Mouse (Mus musculus) limb, embryonic 14.5 days (tissue): ENCODE measurements around the gene Abcf2. TPM values are rescaled to one million over a fixed set of nuclear protein-coding genes. Genes with fewer than 3 reads are reported as not detected.
"Not testable (repeated sequence)": the region's sequence is repeated elsewhere in the genome, so short reads cannot be mapped to it uniquely, and the experiment has no call there.

Experiments used
- ATAC-seq: fragments of 200-750 bp; cut with Nextera tagmentation; 2 replicates; pipeline ENCODE4 v1.8.0; 2017; ENCODE audit warnings: low read depth, moderate number of reproducible peaks, moderate TSS enrichment; ENCODE audit not compliant: low FRiP score
- DNase-seq: peaks from one replicate; pipeline ENCODE4 v3.0.0-alpha.2; 2015; ENCODE audit warnings: low spot score
- H3K27ac ChIP-seq: fragments of 300-500 bp; sonication (generic); replicated peaks from 2 replicates; pipeline ENCODE4 v1.5.1; 2014; ENCODE audit warnings: low read depth, mild to moderate bottlenecking, low read length, moderate library complexity, mixed read lengths
- H3K27me3 ChIP-seq: fragments of 300-500 bp; sonication (generic); 2 replicates; pipeline ENCODE4 v1.6.1; 2014; ENCODE audit warnings: low read length, mixed read lengths; ENCODE audit not compliant: control insufficient read depth, insufficient read depth
- H3K36me3 ChIP-seq: fragments of 300-500 bp; sonication (generic); 2 replicates; pipeline ENCODE4 v1.6.1; 2014; ENCODE audit warnings: mild to moderate bottlenecking, low read length, moderate library complexity, mixed read lengths; ENCODE audit not compliant: control insufficient read depth, insufficient read depth
- H3K4me1 ChIP-seq: fragments of 300-500 bp; sonication (generic); 2 replicates; pipeline ENCODE4 v1.6.1; 2014; ENCODE audit warnings: antibody characterized with exemption, low read length, mixed read lengths; ENCODE audit not compliant: control insufficient read depth, insufficient read depth
- H3K4me2 ChIP-seq: fragments of 300-500 bp; sonication (generic); replicated peaks from 2 replicates; pipeline ENCODE4 v1.6.1; 2014; ENCODE audit warnings: low read depth, mild to moderate bottlenecking, low read length, moderate library complexity; ENCODE audit not compliant: severe bottlenecking
- H3K4me3 ChIP-seq: fragments of 300-500 bp; sonication (generic); replicated peaks from 2 replicates; pipeline ENCODE4 v1.5.1; 2014; ENCODE audit warnings: low read length
- H3K9ac ChIP-seq: fragments of 300-500 bp; sonication (generic); 2 replicates; pipeline ENCODE4 v1.6.1; 2014; ENCODE audit warnings: mild to moderate bottlenecking, low read depth, low read length, moderate library complexity; ENCODE audit not compliant: severe bottlenecking
- H3K9me3 ChIP-seq: fragments of 300-500 bp; sonication (generic); 2 replicates; pipeline ENCODE4 v1.6.1; 2016; ENCODE audit warnings: low read length; ENCODE audit not compliant: control insufficient read depth
- POLR2A ChIP-seq: fragments of 200-500 bp; IDR thresholded peaks from 2 replicates; pipeline ENCODE4 v1.8.0; 2012; ENCODE audit warnings: inconsistent platforms, mild to moderate bottlenecking, moderate library complexity, borderline replicate concordance; ENCODE audit not compliant: insufficient read depth, insufficient read length; ENCODE audit errors: extremely low read depth
- WGBS: fragments of 180-500 bp; shearing (Covaris S2); extraction: QIAGEN DNeasy Blood & Tissue Kit; methylation state at CpG from one replicate; pipeline ENCODE4 v1.1.7; 2014; 5-methylcytosine and 5-hydroxymethylcytosine counted together
- polyA plus RNA-seq, 2 experiments: library from polyadenylated mRNA; depleted of rRNA in 1 of 2; stranded (reverse) in 1 of 2; unstranded in 1 of 2; fragments of >200 nt; fragmentation: Nextera tagmentation in 1 of 2; extraction: Ambion mirVana in 1 of 2; gene quantifications; 2 replicates each; pipeline versions ENCODE4 v1.2.1 to v1.2.3; 2012 to 2014

The Abcf2 gene
- polyA plus RNA-seq, 2 experiments = 81.0 to 94.3 TPM

DNA sequence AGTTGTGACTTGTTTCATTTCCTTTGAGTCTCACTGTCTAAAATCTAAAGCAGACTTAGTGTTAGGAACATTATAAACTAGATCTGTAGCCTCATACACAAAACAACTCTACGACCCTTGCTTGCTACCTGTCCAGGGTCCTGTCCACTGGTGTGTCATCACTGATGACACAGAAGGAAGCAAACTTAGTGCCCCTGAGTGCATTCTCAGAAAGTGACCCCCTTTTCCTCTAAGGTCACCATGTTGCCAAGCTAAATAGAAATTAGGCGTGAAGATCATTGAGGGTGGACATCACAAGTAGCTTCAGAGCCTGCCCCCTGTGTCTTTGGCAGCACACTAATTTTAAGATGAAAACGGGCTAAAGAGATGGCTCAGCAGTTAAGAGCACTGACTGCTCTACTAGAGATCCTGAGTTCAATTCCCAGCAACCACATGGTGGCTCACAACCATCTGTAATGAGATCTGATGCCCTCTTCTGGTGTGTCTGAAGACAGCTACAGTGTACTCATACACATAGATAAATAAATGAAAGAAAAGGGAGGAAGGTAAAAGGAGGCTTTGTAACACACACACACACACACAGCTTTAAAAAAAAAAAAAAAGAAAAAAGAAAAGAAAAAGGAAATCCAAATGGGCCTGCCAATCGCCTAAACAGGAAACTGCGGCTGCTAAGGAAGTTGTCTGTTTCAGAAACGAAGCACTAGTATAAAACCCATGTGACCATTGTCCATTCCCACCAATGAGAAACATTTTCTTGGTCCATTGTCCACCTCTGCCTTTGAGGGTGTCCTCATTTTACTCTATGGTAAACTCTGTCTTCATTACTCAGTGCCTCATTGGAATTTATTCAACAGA is 1.1 kb upstream of the Abcf2 start:
- 73% methylated on average over 6 of the region's 6 CpGs for WGBS
- Histone ChIP-seq H3K27ac (peak overlapping the region; percentile 79), H3K36me3 (peaks cover 21% of the 10 kb centered on the region), H3K9ac (peak overlapping the region; percentile 61), H3K4me2 (peak overlapping the region; percentile 67), H3K9me3 (no peaks in the 10 kb centered on the region), H3K4me3 (peak overlapping the region; percentile 85), H3K27me3 (no peaks in the 10 kb centered on the region), H3K4me1 (peaks cover 12% of the 10 kb centered on the region; the same call in 1 of the 2 replicates)
- ATAC-seq (no peak), DNase-seq (no peak)
- TF ChIP-seq POLR2A = no peak

DNA sequence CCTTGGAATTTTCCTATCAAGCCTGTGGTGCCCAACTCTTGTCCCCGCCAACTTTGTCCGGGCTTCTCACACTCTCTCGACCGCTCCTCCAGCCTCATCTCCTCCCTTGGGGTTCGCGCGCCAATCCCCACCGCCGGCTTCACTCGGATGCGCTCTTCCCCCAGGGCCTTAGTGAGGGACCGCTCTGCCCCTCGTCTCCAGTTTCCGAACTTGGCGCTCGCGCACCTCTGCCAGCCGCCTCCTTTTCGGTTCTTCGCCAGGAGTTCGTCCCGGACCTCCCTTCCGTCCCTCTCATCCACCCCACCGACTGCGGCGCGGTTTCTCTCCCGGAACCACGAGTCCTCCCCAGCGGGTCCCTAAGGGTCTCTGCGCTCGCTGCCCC is 475 bp downstream of the Abcf2 start:
- H3K9ac ChIP-seq = peak overlapping the region; percentile 81
- H3K27ac ChIP-seq = peak overlapping the region; percentile 78
- peaks cover 37% of the 10 kb centered on the region for H3K36me3 ChIP-seq
- peak overlapping the region; percentile 77 for H3K4me2 ChIP-seq
- no peaks in the 10 kb centered on the region for H3K27me3 ChIP-seq
- no peaks in the 10 kb centered on the region for H3K9me3 ChIP-seq
- DNase-seq (no peak), ATAC-seq (peak; percentile 4; the same call in 1 of the 2 replicates)
- H3K4me3 ChIP-seq = peak overlapping the region; percentile 85
- WGBS = 0% methylated on average over 32 of the region's 32 CpGs
- no peak for TF ChIP-seq POLR2A
- H3K4me1 ChIP-seq = peaks cover 12% of the 10 kb centered on the region; the same call in 1 of the 2 replicates

DNA sequence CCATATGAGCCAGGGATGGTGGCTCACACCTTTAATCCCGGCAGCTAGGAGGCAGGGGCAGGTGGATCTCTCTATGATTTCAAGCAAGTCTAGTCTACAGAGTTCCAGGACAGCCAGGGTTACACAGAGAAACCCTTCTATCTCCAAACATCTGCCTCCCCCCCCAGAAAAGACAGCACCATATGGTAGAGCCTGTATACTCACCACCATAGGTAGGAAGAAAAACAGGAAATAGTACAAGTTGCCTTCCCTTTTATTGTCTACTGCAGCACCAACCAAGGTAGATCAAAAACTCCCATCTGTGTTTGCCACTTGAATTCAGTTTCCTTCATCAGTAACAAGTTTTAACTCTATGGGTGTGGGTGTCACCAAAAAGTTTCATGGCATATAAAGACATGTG is 1.3 kb downstream of the Abcf2 start:
- H3K4me2 ChIP-seq = peak overlapping the region; percentile 77
- H3K9ac ChIP-seq = no peak overlapping the region
- DNase-seq = no peak
- H3K27ac ChIP-seq = no peak overlapping the region
- no peaks in the 10 kb centered on the region for H3K9me3 ChIP-seq
- peaks cover 45% of the 10 kb centered on the region for H3K36me3 ChIP-seq
- peaks cover 12% of the 10 kb centered on the region; the same call in 1 of the 2 replicates for H3K4me1 ChIP-seq
- H3K27me3 ChIP-seq = no peaks in the 10 kb centered on the region
- TF ChIP-seq POLR2A = no peak
- no peak for ATAC-seq
- peak overlapping the region; percentile 85 for H3K4me3 ChIP-seq
- 83% methylated on average over 1 of the region's 1 CpGs for WGBS

DNA sequence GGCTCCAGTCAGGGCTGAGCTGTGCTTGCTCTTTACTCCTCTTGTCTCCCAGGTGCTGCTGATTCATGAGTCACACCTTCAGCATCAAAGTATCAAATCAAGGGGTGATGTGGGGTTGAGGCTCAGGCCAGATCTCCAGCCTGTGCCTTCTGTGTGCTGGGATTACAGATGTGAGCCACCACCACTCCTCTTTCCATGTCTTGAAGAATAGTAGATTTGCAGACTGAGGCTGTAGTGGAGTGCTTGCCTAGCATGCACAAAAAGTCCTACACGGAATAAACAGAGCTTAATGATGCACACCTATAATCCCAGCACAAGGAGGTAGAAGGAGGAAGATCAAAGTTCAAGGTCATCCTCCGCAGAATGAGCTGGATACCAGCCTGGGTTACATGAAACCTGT is 20.6 kb downstream of the Abcf2 start, which contains the start of gene 4931409K22Rik:
TSS of gene 4931409K22Rik (minus strand) at position 101 of the 400 bp plus-strand sequence.
- no peak within 1 kb of the TSS for H3K4me2 ChIP-seq
- TF ChIP-seq POLR2A = no peak
- no peaks in the 10 kb centered on the region; the same call in 1 of the 2 replicates for H3K9me3 ChIP-seq
- H3K4me1 ChIP-seq = peaks cover 12% of the 10 kb centered on the region
- DNase-seq = no peak
- no peak within 1 kb of the TSS for H3K27ac ChIP-seq
- no peaks in the 10 kb centered on the region for H3K36me3 ChIP-seq
- ATAC-seq = no peak
- H3K27me3 ChIP-seq = no peaks in the 10 kb centered on the region
- H3K9ac ChIP-seq = no peak within 1 kb of the TSS
- 70% methylated on average over 2 of the region's 2 CpGs for WGBS
- H3K4me3 ChIP-seq = no peak within 1 kb of the TSS

DNA sequence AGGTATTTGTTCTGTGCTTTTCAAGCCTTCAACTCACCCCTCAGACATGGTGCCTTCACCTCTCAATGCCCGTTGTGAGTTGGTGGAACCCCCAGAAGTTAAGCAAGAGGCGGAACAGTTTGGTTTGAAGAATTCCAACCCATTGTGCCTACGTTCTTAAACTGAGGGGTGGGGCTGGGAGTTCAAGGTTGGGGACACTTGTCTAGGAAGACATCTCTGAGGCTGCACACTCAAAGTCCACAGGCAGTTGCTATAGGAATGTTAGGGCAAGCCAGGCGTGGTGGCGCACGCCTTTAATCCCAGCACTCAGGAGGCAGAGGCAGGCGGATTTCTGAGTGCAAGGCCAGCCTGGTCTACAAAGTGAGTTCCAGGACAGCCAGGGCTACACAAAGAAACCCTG is 21.9 kb downstream of the Abcf2 start:
- not testable (repeated sequence) for H3K4me3 ChIP-seq, H3K9me3 ChIP-seq, H3K4me2 ChIP-seq, H3K36me3 ChIP-seq, DNase-seq, ATAC-seq, H3K9ac ChIP-seq, H3K27ac ChIP-seq, H3K27me3 ChIP-seq
- 89% methylated on average over 7 of the region's 7 CpGs for WGBS
- peaks cover 25% of the 10 kb centered on the region for H3K4me1 ChIP-seq
